Mouse (Mus musculus) liver, adult 2 months (tissue): ENCODE data around the gene Mllt11.

Experiments
- CTCF ChIP-seq: fragments of 200-500 bp; IDR thresholded peaks from 2 replicates; pipeline ENCODE4 v1.5.1; 2011; ENCODE audit warnings: low read depth, low read length, control low read depth
- POLR2A ChIP-seq: fragments of 200-500 bp; IDR thresholded peaks from 2 replicates; pipeline ENCODE4 v1.6.1; 2011; ENCODE audit warnings: low read length, control low read depth; ENCODE audit not compliant: insufficient read depth; ENCODE audit errors: extremely low read depth

DNA sequence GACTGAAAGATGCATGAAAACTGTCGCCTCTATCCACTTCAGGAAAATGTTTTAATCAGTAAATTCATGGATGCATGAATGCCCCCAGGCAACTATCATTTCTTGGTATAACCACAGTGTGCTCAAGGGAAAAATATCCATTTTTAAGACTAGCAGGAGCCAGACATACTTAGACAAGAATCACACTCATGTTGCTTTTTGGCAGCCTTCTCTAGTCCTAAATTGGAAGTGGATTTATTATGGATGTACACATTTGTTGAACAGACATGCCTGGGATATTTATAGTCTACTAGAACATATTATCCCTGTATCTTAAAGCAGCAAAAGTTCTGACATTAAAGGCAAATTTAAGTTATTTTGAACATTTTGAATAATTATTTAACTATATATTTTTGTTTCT is 32.8 kb upstream of the Mllt11 start:
- TF ChIP-seq CTCF (no peak), POLR2A (no peak)
